Mouse (Mus musculus): Measurements from ENCODE around the gene Foxd4. TPM values are rescaled to one million over a fixed set of nuclear protein-coding genes. Genes with fewer than 3 reads are reported as not detected.

Foxd4 gene
- total and polyA plus RNA-seq, 3 experiments = 0.04 TPM; not detected in 2

DNA sequence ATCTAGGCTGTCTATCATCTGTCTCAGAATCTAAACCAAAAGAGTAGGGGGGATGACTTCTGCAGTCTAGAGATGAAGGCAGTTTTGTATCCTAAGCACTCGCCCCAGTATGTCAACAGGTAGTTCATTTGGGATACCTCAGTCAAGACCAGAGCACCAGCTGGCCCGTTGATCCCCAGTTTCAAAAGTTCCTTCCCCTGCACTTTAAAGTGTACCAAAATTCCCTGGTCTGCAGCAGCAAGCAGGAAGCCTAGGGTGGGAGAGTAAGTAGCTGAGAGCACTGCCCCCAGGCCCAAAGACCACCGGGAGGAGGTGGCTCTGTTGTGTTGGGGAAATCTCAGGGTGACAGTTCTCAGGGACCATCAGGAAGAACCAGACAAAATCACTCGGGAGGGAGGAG is 4.5 kb downstream of the Foxd4 start:
- TF ChIP-seq MAZ (IDR thresholded peaks at IDR 0.05; ENCODE audit: low read depth, low read length) (no peak), NRF1 (IDR thresholded peaks at IDR 0.05; ENCODE audit: insufficient read depth, low read depth, low read length, poor library complexity, severe bottlenecking) (no peak), ETS1 (IDR thresholded peaks at IDR 0.05; ENCODE audit: low read depth, low read length) (no peak), SIN3A (IDR thresholded peaks at IDR 0.05; ENCODE audit: low read length) (no peak), MYC (IDR thresholded peaks at IDR 0.05; ENCODE audit: low read depth, low read length) (no peak), NELFE (IDR thresholded peaks at IDR 0.05; ENCODE audit: low read depth, low read length) (no peak), MEF2A (IDR thresholded peaks at IDR 0.05; ENCODE audit: extremely low read depth, insufficient replicate concordance, low read depth, low read length, poor library complexity, severe bottlenecking) (no peak), MXI1 (IDR thresholded peaks at IDR 0.05; ENCODE audit: low read depth, low read length) (no peak), USF2 (IDR thresholded peaks at IDR 0.05; ENCODE audit: borderline replicate concordance in 1 of 2, insufficient read depth in 1 of 2, low read depth in 1 of 2, low read length in 2 of 2) (no peak), RAD21 (IDR thresholded peaks at IDR 0.05; ENCODE audit: low read depth, low read length) (no peak), MAFK (IDR thresholded peaks at IDR 0.05; ENCODE audit: borderline replicate concordance, low read depth, low read length) (no peak), ZMIZ1 (IDR thresholded peaks at IDR 0.05; ENCODE audit: low read depth, low read length) (no peak)
- Histone ChIP-seq H3K9ac (ENCODE audit: control insufficient read depth, low read depth, low read length, poor library complexity, severe bottlenecking) (no peak overlapping the region), H3K27ac (ENCODE audit: control insufficient read depth, low read depth, low read length) (no peak overlapping the region), H3K4me1 (ENCODE audit: control insufficient read depth in 1 of 2, insufficient read depth in 2 of 2, low read length in 2 of 2) (no peaks in the 10 kb centered on the region), H3K9me3 (replicated peaks; ENCODE audit: insufficient read depth, low read length) (no peaks in the 10 kb centered on the region), H3K27me3 (ENCODE audit: control insufficient read depth in 1 of 2, insufficient read depth in 2 of 2, low read length in 2 of 2) (no peaks in the 10 kb centered on the region), H3K4me3 (ENCODE audit: control insufficient read depth in 1 of 2, insufficient read depth in 1 of 2, low read depth in 2 of 2, low read length in 2 of 2) (no peak overlapping the region), H3K36me3 (ENCODE audit: control insufficient read depth in 1 of 2, insufficient read depth in 2 of 2, low read length in 2 of 2) (no peaks in the 10 kb centered on the region), H3K79me2 (ENCODE audit: control insufficient read depth, insufficient read depth, low read length, poor library complexity) (no peaks in the 10 kb centered on the region)
- DNase-seq (ENCODE audit: low read depth, low spot score) = no peak

DNA sequence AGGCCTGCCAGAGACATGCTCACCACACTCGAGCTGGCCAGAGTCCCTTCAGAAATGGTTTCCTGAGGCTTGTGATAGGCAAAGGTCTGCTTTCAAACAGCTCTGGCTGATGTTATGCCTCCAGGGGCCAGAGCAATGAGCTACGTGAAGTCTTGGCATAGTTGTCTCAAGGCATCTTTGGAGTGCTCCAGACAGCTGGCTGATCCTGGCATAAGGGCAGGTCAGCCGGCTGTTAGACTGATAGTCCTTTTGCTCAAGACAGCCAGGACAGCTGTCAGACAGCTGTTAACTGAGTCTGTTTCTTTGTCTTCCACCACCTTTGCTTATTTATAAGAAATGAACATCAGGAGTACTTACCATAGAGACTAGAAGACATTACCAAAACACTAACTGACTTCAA is 14.1 kb downstream of the Foxd4 start:
- H3K27ac ChIP-seq (ENCODE audit: control insufficient read depth, low read depth, low read length) = no peak overlapping the region
- H3K4me3 ChIP-seq (ENCODE audit: control insufficient read depth in 1 of 2, insufficient read depth in 1 of 2, low read depth in 2 of 2, low read length in 2 of 2) = no peak overlapping the region
- H3K36me3 ChIP-seq (ENCODE audit: control insufficient read depth in 1 of 2, insufficient read depth in 2 of 2, low read length in 2 of 2) = no peaks in the 10 kb centered on the region
- no peaks in the 10 kb centered on the region for H3K79me2 ChIP-seq (ENCODE audit: control insufficient read depth, insufficient read depth, low read length, poor library complexity)
- no peaks in the 10 kb centered on the region for H3K4me1 ChIP-seq (ENCODE audit: control insufficient read depth in 1 of 2, insufficient read depth in 2 of 2, low read length in 2 of 2)
- H3K9ac ChIP-seq (ENCODE audit: control insufficient read depth, low read depth, low read length, poor library complexity, severe bottlenecking) = no peak overlapping the region
- H3K9me3 ChIP-seq (replicated peaks; ENCODE audit: insufficient read depth, low read length) = no peaks in the 10 kb centered on the region
- no peaks in the 10 kb centered on the region for H3K27me3 ChIP-seq (ENCODE audit: control insufficient read depth in 1 of 2, insufficient read depth in 2 of 2, low read length in 2 of 2)
- no peak for DNase-seq (ENCODE audit: low read depth, low spot score)
- TF ChIP-seq POLR2AphosphoS5 (IDR thresholded peaks at IDR 0.05; ENCODE audit: borderline replicate concordance, low read depth, low read length) (no peak), MXI1 (IDR thresholded peaks at IDR 0.05; ENCODE audit: low read depth, low read length) (no peak), MAFK (IDR thresholded peaks at IDR 0.05; ENCODE audit: borderline replicate concordance, low read depth, low read length) (no peak), NRF1 (IDR thresholded peaks at IDR 0.05; ENCODE audit: insufficient read depth, low read depth, low read length, poor library complexity, severe bottlenecking) (no peak), RAD21 (IDR thresholded peaks at IDR 0.05; ENCODE audit: low read depth, low read length) (no peak), SMC3 (IDR thresholded peaks at IDR 0.05; ENCODE audit: low read depth, low read length) (no peak), TCF12 (IDR thresholded peaks at IDR 0.05; ENCODE audit: low read depth, low read length) (no peak), ZMIZ1 (IDR thresholded peaks at IDR 0.05; ENCODE audit: low read depth, low read length) (no peak), POLR2A (IDR thresholded peaks at IDR 0.05; ENCODE audit: control insufficient read depth in 1 of 2, insufficient read depth in 1 of 2, low read depth in 1 of 2, low read length in 2 of 2, poor library complexity in 1 of 2) (no peak), MYC (IDR thresholded peaks at IDR 0.05; ENCODE audit: low read depth, low read length) (no peak), ZNF384 (IDR thresholded peaks at IDR 0.05; ENCODE audit: low read depth, low read length) (no peak), TAL1 (IDR thresholded peaks at IDR 0.05; ENCODE audit: low read length) (no peak), EP300 (IDR thresholded peaks at IDR 0.05; ENCODE audit: low read depth in 1 of 2, low read length in 2 of 2) (no peak), ZKSCAN1 (IDR thresholded peaks at IDR 0.05; ENCODE audit: low read depth, low read length) (no peak)
